Mouse (Mus musculus): ENCODE measurements at regions not wholly inside any gene's neighbourhood (a gene's known extent, or its start where the extent isn't known, plus 50 kb on each side); places are given as distances from the start of the nearest gene placed in this dataset.

DNA sequence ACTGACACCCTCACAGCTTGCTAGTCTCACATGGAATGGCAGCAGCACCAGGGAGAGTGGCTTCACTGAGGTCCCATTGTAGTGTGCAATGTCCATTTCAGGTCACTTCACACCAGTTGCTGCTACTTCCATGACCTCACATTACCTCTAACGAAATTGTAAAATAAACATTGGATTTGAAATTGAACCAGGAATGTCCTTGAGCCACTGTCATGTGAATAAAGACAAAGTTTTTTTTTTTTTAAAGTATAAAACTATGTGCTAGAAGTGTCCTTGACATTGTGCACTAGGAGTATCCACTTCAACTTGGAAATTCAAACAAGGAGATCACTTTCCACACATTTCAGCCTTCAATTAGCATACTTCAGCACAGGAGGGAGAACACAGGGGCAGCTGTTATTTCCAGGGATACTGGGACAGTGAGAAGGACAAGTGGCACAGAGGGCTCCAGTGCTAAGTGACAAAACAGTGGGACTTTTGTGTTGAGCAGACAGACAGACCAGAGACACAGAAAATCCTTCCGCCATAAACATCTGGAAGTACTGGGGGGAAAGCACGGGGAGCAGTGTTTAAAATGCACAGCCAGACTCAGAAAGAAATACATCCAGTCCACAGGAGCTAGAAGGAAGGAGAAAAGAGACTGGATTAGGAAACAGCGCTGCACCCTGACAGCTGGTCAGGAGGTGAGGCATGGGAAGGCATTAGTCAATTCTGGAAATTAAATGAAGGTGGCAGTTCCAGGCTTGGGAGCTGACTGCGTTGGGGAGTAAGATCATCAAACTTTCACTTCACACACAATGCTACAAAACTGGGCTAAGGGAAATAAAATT, 49.9 kb upstream of the Prkd1 start:
- Histone ChIP-seq H3K27me3 (replicated peaks; ENCODE audit: control insufficient read depth, insufficient read depth, low read length) (no peaks in the 10 kb centered on the region), H3K4me1 (replicated peaks; ENCODE audit: control insufficient read depth, insufficient read depth, low read length) (no peaks in the 10 kb centered on the region), H3K9ac (ENCODE audit: low read depth, low read length) (no peak overlapping the region), H3K36me3 (ENCODE audit: control insufficient read depth, insufficient read depth, low read length) (no peaks in the 10 kb centered on the region), H3K4me2 (no peak overlapping the region), H3K9me3 (ENCODE audit: control insufficient read depth, low read length) (no peaks in the 10 kb centered on the region), H3K27ac (ENCODE audit: low read depth, low read length) (no peak overlapping the region), H3K4me3 (ENCODE audit: low read depth, low read length) (no peak overlapping the region)
- 61% methylated on average over 5 of the region's 5 CpGs for WGBS
- no peak for ATAC-seq (replicated peaks; ENCODE audit: low FRiP score)
- DNase-seq (ENCODE audit: low spot score) = no peak
